ENCODE assay signal across 8 mouse cellular contexts in the genomic region with DNA sequence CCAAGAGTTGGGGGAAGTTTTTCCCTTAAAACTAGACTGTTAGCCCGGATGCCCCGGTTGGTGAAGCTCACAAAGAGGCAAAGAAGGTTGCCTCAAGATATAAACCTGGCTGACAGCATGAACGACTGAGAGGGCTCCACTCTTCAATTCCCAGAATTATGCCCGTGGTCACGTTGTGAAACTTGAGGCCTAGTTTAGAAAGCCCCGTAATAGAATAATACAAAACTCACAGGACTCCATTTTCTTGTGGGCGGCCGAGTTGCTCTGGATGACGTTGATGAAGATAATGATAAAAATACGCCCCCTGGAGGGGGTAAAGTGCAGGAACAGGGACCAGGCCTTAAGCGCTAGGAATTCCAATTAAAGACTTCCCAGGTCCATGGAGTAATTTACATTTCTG. TPM values are rescaled to one million over a fixed set of nuclear protein-coding genes. Genes with fewer than 3 reads are reported as not detected.
DNase-seq lines count a peak whose midpoint lies in the region; ATAC-seq and TF ChIP-seq lines count a peak whose summit lies in the region.

No protein-coding gene starts in this region.

- no peaks in the 10 kb centered on the region for H3K9me3 ChIP-seq in heart, embryonic 14.5 days (ENCODE audit: control insufficient read depth, low read length)
- no peaks in the 10 kb centered on the region for H3K9me3 ChIP-seq in limb, embryonic 13.5 days

- no peaks in the 10 kb centered on the region; the same call in 1 of the 2 replicates for H3K4me1 ChIP-seq in liver, adult 2 months (ENCODE audit: control insufficient read depth, insufficient read depth, low read length)
- no peaks in the 10 kb centered on the region; a peak in 2 of 4 replicates for H3K4me1 ChIP-seq in heart, embryonic 14.5 days (ENCODE audit: control insufficient read depth in 2 of 2, insufficient read depth in 2 of 2, low read length in 2 of 2)
- H3K4me1 ChIP-seq in limb, embryonic 13.5 days = peaks cover 47% of the 10 kb centered on the region

- no peak for TF ChIP-seq CTCF in liver, adult 2 months (IDR thresholded peaks at IDR 0.05; ENCODE audit: low read depth, low read length)

- no peak overlapping the region for H3K9ac ChIP-seq in liver, adult 2 months (ENCODE audit: low read depth, low read length)
- peak overlapping the region; percentile 72 for H3K9ac ChIP-seq in heart, embryonic 14.5 days (ENCODE audit: low read length)
- H3K9ac ChIP-seq in limb, embryonic 13.5 days = peak overlapping the region; percentile 83

- H3K4me2 ChIP-seq in heart, embryonic 14.5 days (ENCODE audit: low read length) = peak overlapping the region; percentile 91
- peak overlapping the region; percentile 72 for H3K4me2 ChIP-seq in limb, embryonic 13.5 days (replicated peaks)

- H3K36me3 ChIP-seq in liver, adult 2 months (ENCODE audit: control insufficient read depth, insufficient read depth, low read length) = no peaks in the 10 kb centered on the region
- 0 out of 2 replicates have a peak, but pooled peaks cover 3% of the 10 kb centered on the region for H3K36me3 ChIP-seq in heart, embryonic 14.5 days (ENCODE audit: control insufficient read depth, insufficient read depth, low read length)
- peaks cover 13% of the 10 kb centered on the region for H3K36me3 ChIP-seq in limb, embryonic 13.5 days

- WGBS in liver, adult 2 months = 30% methylated on average over 11 of the region's 11 CpGs
- 4% methylated on average over 11 of the region's 11 CpGs for WGBS in heart, embryonic 14.5 days
- under 1% methylated on average over 11 of the region's 11 CpGs for WGBS in limb, embryonic 13.5 days

- TF ChIP-seq POLR2A in liver, adult 2 months (IDR thresholded peaks at IDR 0.05; ENCODE audit: extremely low read depth, insufficient read depth, low read length) = no peak

- ATAC-seq in heart, embryonic 14.5 days (ENCODE audit: insufficient number of reproducible peaks, insufficient read depth, low FRiP score, low read depth) = no peak
- ATAC-seq in limb, embryonic 13.5 days (ENCODE audit: low FRiP score, low read depth) = peak; percentile 13; the same call in 1 of the 2 replicates

- no peak overlapping the region for H3K27ac ChIP-seq in liver, adult 2 months (replicated peaks; ENCODE audit: insufficient read depth, low read depth, low read length)
- H3K27ac ChIP-seq in heart, embryonic 14.5 days (replicated peaks in 1 of 2; ENCODE audit: control insufficient read depth in 1 of 2, insufficient read depth in 1 of 2, low read depth in 2 of 2, low read length in 2 of 2) = peak overlapping the region; percentile 53 to 68
- peak overlapping the region; percentile 94 for H3K27ac ChIP-seq in limb, embryonic 13.5 days

- intact Hi-C loops in left cerebral cortex, postnatal 36 days (cut with DNase I) = loop anchor here (5.0 kb wide), 1 partner anchor 89 kb away; no protein-coding TSS in a partner anchor

- no peak for DNase-seq in liver, adult 2 months (ENCODE audit: extremely low read depth, low read depth, low spot score)
- DNase-seq in liver = no peak
- peak; percentile 45 for DNase-seq in neural tube, embryonic 10.5 days (ENCODE audit: extremely low spot score, low spot score)
- no peak for DNase-seq in frontal cortex, postnatal 36 days (ENCODE audit: low spot score in 2 of 2)
- DNase-seq in left cerebral cortex, postnatal 36 days (ENCODE audit: low spot score in 2 of 2) = no peak
- no peak for DNase-seq in ovary, adult 18-20 months (ENCODE audit: low spot score)

- peak overlapping the region; percentile 41 for H3K4me3 ChIP-seq in liver, adult 2 months (ENCODE audit: insufficient read depth, low read depth, low read length)
- peak overlapping the region; percentile 49 to 62 for H3K4me3 ChIP-seq in heart, embryonic 14.5 days (ENCODE audit: control insufficient read depth in 1 of 2, insufficient read depth in 1 of 2, low read depth in 1 of 2, low read length in 2 of 2)
- H3K4me3 ChIP-seq in limb, embryonic 13.5 days = peak overlapping the region; percentile 63

- peaks cover 7% of the 10 kb centered on the region; the same call in 1 of the 2 replicates for H3K27me3 ChIP-seq in liver, adult 2 months (ENCODE audit: control insufficient read depth, insufficient read depth, low read length)
- H3K27me3 ChIP-seq in heart, embryonic 14.5 days (ENCODE audit: control insufficient read depth, insufficient read depth, low read length) = no peaks in the 10 kb centered on the region
- H3K27me3 ChIP-seq in limb, embryonic 13.5 days = no peaks in the 10 kb centered on the region

- H3K79me2 ChIP-seq in liver, adult 2 months (ENCODE audit: control insufficient read depth, insufficient read depth, low read length) = no peaks in the 10 kb centered on the region

RNA-seq across cellular contexts. Expression of a gene that starts 1.5 kb away (rescaled TPM):
- total RNA-seq in liver, adult 2 months (2014; rRNA removed) = 4.6 and 7.0 TPM in 2 replicates
- 4.8 and 8.1 TPM in 2 replicates for polyA plus RNA-seq in liver, adult 2 months (2012; rRNA removed)
- 302 and 373 TPM in 2 replicates for polyA plus RNA-seq in heart, embryonic 14.5 days (2014; fragmentation: Nextera tagmentation; extraction: Ambion mirVana)
- 809 and 883 TPM in 2 replicates for polyA plus RNA-seq in limb, embryonic 13.5 days (2015; fragmentation: Nextera tagmentation; extraction: Ambion mirVana)
- 10 to 100 TPM; 21.4 to 26.5 TPM for total RNA-seq in left cerebral cortex, postnatal 36 days (2021)

Comparison
In these comparisons a context has a peak if more than half of its experiments do, and no peak if none do; other contexts are left out.
1. RNA of a gene that starts 1.5 kb away (polyA plus RNA-seq): 809 to 883 TPM in limb, embryonic 13.5 days and 302 to 373 TPM in heart, embryonic 14.5 days; 4.8 to 8.1 TPM in liver, adult 2 months; every median in the first group is over 10 times any median in the second.
2. Peak in every context shown above with its lines, with median percentiles within 50 percentile points of each other: H3K4me3 ChIP-seq.